Mouse (Mus musculus) telencephalon, adult 2 months (tissue): ENCODE measurements at regions not wholly inside any gene's neighbourhood (a gene's known extent, or its start where the extent isn't known, plus 50 kb on each side); places are given as distances from the start of the nearest gene placed in this dataset.
"Not testable (repeated sequence)": the region's sequence is repeated elsewhere in the genome, so short reads cannot be mapped to it uniquely, and the experiment has no call there.

Experiments
- DNase-seq: peaks from one replicate; pipeline ENCODE4 v3.0.0-alpha.2; 2011; ENCODE audit warnings: low read depth, low spot score

- no peak for DNase-seq
Observed at GRCm38 (mm10) chr16:50533881-50534280, 57.1 kb downstream of the Ccdc54 start.

DNA sequence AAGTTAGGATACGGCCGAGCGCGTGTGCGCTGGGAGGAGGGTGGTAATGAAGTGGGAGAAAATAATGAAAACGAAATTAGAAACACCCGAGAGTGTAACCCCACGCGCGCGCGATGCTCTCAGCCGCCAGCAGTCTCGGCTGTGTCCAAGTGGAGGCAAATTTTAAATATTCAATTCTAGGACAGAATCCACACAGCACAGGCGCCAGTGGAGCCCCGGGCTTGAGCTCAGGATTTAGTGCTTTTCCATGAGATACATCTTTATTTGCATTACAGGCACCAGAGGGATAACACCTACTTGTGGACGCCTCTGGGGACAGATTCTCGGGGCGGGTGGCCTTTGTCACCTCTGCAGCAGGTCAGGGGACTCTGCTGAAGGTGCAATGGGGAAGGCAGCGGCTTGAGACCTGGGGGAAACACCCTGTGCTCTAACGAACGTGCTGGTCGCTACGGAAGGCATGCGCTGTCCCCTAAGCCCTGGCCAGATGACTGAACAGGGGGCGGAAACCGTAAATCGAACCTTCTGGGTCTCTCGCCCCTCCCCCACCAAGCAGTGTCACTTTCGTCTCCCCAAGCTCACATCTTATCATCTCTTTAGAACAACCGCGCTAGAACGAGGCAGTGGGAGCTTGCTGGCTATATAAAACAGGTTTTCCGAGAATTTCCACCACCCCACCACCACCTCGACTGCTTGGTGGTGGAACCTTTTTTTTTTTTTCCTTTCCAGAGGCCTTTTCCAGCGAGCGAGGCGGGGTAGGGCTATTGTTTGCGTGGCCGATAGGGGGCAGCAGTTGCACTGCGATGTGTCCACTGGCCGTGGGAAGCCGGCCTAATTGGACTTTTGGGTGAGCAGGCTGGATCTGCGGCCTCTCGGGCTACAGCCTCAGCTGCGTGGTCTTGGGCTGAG, 61.2 kb downstream of the Ccdc54 start:
- peak; percentile 65 for DNase-seq

GRCm38 (mm10) chr16:50528677-50529510, 62.1 kb downstream of the Ccdc54 start:
- peak; percentile 43 for DNase-seq

- DNase-seq = no peak
Observed at GRCm38 (mm10) chr16:50528355-50528676, 62.6 kb downstream of the Ccdc54 start.

GRCm38 (mm10) chr16:50526930-50527329, 64.0 kb downstream of the Ccdc54 start:
- DNase-seq = not testable (repeated sequence)

GRCm38 (mm10) chr16:50525934-50526366, 65.0 kb downstream of the Ccdc54 start:
- no peak for DNase-seq

- no peak for DNase-seq
Observed at GRCm38 (mm10) chr16:50525504-50525903, 65.5 kb downstream of the Ccdc54 start.

DNA sequence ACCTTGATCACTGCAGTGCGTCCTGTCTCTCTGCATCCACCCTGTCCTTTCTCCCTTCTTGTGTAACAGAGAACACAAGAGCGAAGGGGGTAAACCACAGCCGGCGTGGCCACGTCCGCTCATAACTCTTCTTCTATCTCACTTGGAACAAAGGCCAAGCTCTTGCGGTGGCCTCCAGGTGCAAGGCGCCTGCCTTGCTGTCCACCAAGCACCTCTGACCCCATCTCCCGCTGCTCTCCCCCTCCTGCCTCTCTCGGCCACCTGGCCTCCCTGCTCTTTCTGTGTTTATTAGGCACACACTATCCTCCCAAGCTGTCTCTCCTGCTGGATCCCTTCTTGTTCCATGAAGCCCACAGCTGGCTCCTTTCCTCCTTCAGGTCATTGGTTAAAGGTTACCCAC, 71.3 kb downstream of the Ccdc54 start:
- DNase-seq = no peak

- no peak for DNase-seq
Observed at GRCm38 (mm10) chr16:50516579-50516978, 74.4 kb downstream of the Ccdc54 start.

- DNase-seq = no peak
Observed at GRCm38 (mm10) chr16:50515039-50515438, 75.9 kb downstream of the Ccdc54 start.

DNA sequence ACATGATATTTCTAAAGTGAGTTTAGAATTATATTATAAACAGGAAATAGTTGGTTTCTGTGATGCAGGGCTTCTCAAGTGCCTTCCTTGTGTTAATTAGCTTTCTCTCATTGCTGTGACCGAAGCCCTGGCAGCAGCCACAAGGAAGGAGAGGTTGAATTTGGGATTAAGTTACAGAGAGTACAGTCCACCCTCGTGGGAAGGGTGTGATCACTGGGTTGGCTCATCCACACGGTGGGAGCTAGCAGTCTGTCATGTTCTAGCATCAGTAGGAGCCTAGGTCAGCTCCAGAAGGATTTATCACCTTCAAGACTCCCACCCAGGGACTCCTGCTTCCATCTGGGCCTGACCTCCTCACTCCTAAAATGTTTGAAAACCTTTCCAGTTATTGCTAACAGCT, 78.9 kb downstream of the Ccdc54 start:
- DNase-seq = no peak

GRCm38 (mm10) chr16:50509529-50509895, 77.3 kb upstream of the Bbx start:
- DNase-seq = no peak

DNA sequence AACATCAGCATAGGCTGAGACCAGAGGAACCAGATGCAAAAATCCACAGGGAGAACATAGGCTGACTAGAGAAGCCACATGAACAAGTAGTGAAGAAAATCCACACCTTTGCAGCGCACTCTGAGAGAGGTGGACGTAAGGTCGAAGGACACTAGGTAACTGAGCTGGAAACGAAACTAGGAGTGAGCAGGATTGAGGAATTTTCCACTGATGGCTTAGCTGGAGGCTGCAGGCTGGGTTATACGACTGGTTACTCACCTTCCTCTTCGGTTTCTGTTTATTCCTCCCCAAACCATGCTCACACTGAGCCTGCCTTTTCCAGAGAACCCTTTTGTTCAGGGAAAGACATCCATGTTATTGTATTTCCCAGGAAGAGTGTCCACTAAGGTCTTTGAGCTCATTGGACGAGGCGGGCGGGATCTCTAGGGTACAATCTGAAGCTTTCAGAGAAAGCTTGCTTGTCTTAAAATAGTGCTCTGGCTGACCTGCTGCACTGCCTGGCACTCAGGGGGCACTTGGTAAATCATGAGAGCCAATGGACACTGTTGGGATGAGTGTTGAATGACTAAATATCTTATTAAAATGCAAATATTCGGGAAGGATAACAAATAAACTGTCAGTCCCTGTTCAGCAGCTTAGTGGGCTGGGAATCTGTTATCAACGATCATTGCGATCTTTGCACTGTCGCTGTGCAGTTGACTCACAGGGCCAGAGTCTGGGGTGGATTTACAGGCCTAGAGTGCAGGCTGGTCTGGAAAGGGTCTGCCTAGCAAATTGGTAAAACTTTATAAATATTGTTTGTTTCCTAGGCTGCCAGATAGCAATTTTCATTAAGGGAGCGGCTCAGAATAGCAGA, 76.7 kb upstream of the Bbx start:
- no peak for DNase-seq

- DNase-seq = no peak
Observed at GRCm38 (mm10) chr16:50504619-50505018, 72.4 kb upstream of the Bbx start.

DNA sequence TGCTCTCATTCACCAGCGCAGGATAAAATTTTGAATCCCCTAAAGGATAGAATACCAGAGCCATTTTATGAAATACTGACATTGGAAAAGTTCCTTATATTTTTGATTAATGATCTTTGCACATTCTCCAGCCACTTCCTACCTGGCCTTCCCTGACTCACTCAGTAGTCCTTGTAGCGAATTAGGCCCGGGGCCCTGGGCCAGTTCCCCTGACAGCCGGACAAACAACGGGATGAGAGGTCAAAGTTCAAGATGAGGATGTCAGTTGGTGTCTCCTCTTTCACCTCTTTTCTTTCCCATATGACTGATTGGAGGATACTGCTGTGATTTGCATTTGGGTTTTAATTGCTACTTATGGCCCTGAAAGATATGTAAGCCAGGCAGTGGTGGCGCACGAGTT, 66.7 kb upstream of the Bbx start:
- DNase-seq = no peak

- no peak for DNase-seq
Observed at GRCm38 (mm10) chr16:50493662-50494061, 61.5 kb upstream of the Bbx start.

DNA sequence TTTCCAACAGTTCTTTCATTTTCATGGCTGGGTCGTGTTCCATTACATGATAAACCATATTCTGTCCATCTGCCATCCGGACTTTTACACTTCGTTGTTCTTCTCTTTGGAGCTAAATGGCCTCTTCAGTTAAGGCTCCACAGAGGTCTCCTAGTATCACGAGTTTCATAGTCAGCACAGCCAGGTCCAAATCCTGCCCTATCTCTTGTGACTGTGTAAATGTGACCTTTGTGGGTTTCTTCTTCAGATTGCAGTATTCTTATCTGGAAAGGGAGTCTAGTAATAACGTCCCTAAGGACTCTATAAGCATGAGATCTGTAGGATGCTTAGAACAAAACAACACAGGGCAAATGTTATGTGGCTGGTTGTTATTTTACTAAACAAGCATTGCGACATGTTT, 57.1 kb upstream of the Bbx start:
- no peak for DNase-seq

GRCm38 (mm10) chr16:50482360-50482786, 50.2 kb upstream of the Bbx start:
- DNase-seq = no peak
